Mouse (Mus musculus) limb, embryonic 12.5 days (tissue): ENCODE results near the gene Gm3676. TPM values are rescaled to one million over a fixed set of nuclear protein-coding genes. Genes with fewer than 3 reads are reported as not detected.
"Not testable (repeated sequence)": the region's sequence is repeated elsewhere in the genome, so short reads cannot be mapped to it uniquely, and the experiment has no call there.

ENCODE experiments used
- ATAC-seq: fragments of 200-750 bp; cut with Nextera tagmentation; 2 replicates; pipeline ENCODE4 v1.8.0; 2017; ENCODE audit warnings: low read depth, moderate TSS enrichment; ENCODE audit not compliant: insufficient number of reproducible peaks, insufficient read depth, low FRiP score, low TSS enrichment
- H3K27ac ChIP-seq: fragments of 300-500 bp; sonication (generic); 2 replicates; pipeline ENCODE4 v1.5.1; 2016; ENCODE audit warnings: mild to moderate bottlenecking, moderate library complexity
- H3K27me3 ChIP-seq: fragments of 300-500 bp; sonication (generic); 2 replicates; pipeline ENCODE4 v1.6.1; 2016; ENCODE audit warnings: mild to moderate bottlenecking, moderate library complexity
- H3K36me3 ChIP-seq: fragments of 300-500 bp; sonication (generic); 2 replicates; pipeline ENCODE4 v1.6.1; 2016; ENCODE audit warnings: mild to moderate bottlenecking, moderate library complexity
- H3K4me1 ChIP-seq: fragments of 300-500 bp; sonication (generic); replicated peaks from 2 replicates; pipeline ENCODE4 v1.6.1; 2016
- H3K4me2 ChIP-seq: fragments of 300-500 bp; sonication (generic); 2 replicates; pipeline ENCODE4 v1.6.1; 2016; ENCODE audit warnings: mild to moderate bottlenecking, moderate library complexity
- H3K4me3 ChIP-seq: fragments of 300-500 bp; sonication (generic); replicated peaks from 2 replicates; pipeline ENCODE4 v1.5.1; 2016; ENCODE audit warnings: mild to moderate bottlenecking
- H3K9ac ChIP-seq: fragments of 300-500 bp; sonication (generic); replicated peaks from 2 replicates; pipeline ENCODE4 v1.6.1; 2016; ENCODE audit warnings: mild to moderate bottlenecking, moderate library complexity
- H3K9me3 ChIP-seq: fragments of 300-500 bp; sonication (generic); 2 replicates; pipeline ENCODE4 v1.6.1; 2016; ENCODE audit warnings: mild to moderate bottlenecking, moderate library complexity
- WGBS: fragments of 180-500 bp; shearing (Covaris S2); methylation state at CpG from one replicate; pipeline ENCODE4 v1.1.7; 2016; 5-methylcytosine and 5-hydroxymethylcytosine counted together
- polyA plus RNA-seq: library from polyadenylated mRNA; unstranded; fragments of >200 nt; fragmentation: Nextera tagmentation; extraction: Ambion mirVana; gene quantifications from 2 replicates; pipeline ENCODE4 v1.2.1, GENCODE M21; 2016

The Gm3676 gene
- polyA plus RNA-seq: not detected in 2 replicates

GRCm38 (mm10) chr14:41646387-41646786, at the start of gene Gm3676:
Gm3676 (minus strand) TSS chr14:41646487.
- no CpG with 5 or more reads among the region's 1 CpGs for WGBS
- H3K36me3 ChIP-seq, H3K9me3 ChIP-seq, H3K27ac ChIP-seq, H3K4me2 ChIP-seq, H3K9ac ChIP-seq, H3K4me3 ChIP-seq, H3K27me3 ChIP-seq, ATAC-seq, H3K4me1 ChIP-seq: not testable (repeated sequence)

GRCm38 (mm10) chr14:41648176-41648575, 1.9 kb upstream of the Gm3676 start:
- 85% methylated on average over 2 of the region's 2 CpGs for WGBS
- H3K9me3 ChIP-seq, H3K36me3 ChIP-seq, ATAC-seq, H3K4me2 ChIP-seq, H3K9ac ChIP-seq, H3K4me1 ChIP-seq, H3K4me3 ChIP-seq, H3K27ac ChIP-seq, H3K27me3 ChIP-seq: not testable (repeated sequence)

GRCm38 (mm10) chr14:41630144-41630543, 16.1 kb downstream of the Gm3676 start:
- WGBS: 98% methylated on average over 9 of the region's 11 CpGs
- ATAC-seq: not testable (repeated sequence)

GRCm38 (mm10) chr14:41624512-41624911, 21.8 kb downstream of the Gm3676 start, which contains the start of gene Gm3072:
Gm3072 (minus strand) TSS chr14:41624612.
- not testable (repeated sequence) for H3K9me3 ChIP-seq, H3K27me3 ChIP-seq, H3K4me2 ChIP-seq, H3K36me3 ChIP-seq, ATAC-seq, H3K9ac ChIP-seq, H3K4me1 ChIP-seq, H3K4me3 ChIP-seq, H3K27ac ChIP-seq
- WGBS: 73% methylated on average over 1 of the region's 2 CpGs

More at GRCm38 (mm10) chr14:41630144-41630543, 16.1 kb downstream of the Gm3676 start:
- H3K9me3 ChIP-seq, H3K4me1 ChIP-seq, H3K27ac ChIP-seq, H3K36me3 ChIP-seq, H3K4me2 ChIP-seq, H3K27me3 ChIP-seq, H3K4me3 ChIP-seq, H3K9ac ChIP-seq: not testable (repeated sequence)

- WGBS: 92% methylated on average over 5 of the region's 5 CpGs
Observed at GRCm38 (mm10) chr14:41622535-41622934, 23.8 kb downstream of the Gm3676 start.

GRCm38 (mm10) chr14:41610690-41611089, 35.6 kb downstream of the Gm3676 start:
- 81% methylated on average over 1 of the region's 1 CpGs for WGBS
- not testable (repeated sequence) for H3K4me3 ChIP-seq, H3K9me3 ChIP-seq, ATAC-seq, H3K36me3 ChIP-seq, H3K4me2 ChIP-seq, H3K9ac ChIP-seq, H3K4me1 ChIP-seq, H3K27me3 ChIP-seq, H3K27ac ChIP-seq

More at GRCm38 (mm10) chr14:41622535-41622934, 23.8 kb downstream of the Gm3676 start:
- not testable (repeated sequence) for H3K27me3 ChIP-seq, H3K9ac ChIP-seq, H3K36me3 ChIP-seq, H3K4me2 ChIP-seq, H3K4me1 ChIP-seq, H3K27ac ChIP-seq, ATAC-seq, H3K9me3 ChIP-seq, H3K4me3 ChIP-seq

- not testable (repeated sequence) for H3K4me3 ChIP-seq, H3K9me3 ChIP-seq, H3K36me3 ChIP-seq, H3K27ac ChIP-seq, H3K9ac ChIP-seq, H3K4me1 ChIP-seq, H3K27me3 ChIP-seq, H3K4me2 ChIP-seq, ATAC-seq
- 94% methylated on average over 15 of the region's 15 CpGs for WGBS
Observed at GRCm38 (mm10) chr14:41600935-41601334, 45.4 kb downstream of the Gm3676 start.

Other genes with a start within 250 kb of the Gm3676 start
- gene Gm6482, start 238.2 kb downstream of the Gm3676 start, polyA plus RNA-seq: not detected in 2 replicates
- gene Gm7954, start 193.0 kb downstream of the Gm3676 start, polyA plus RNA-seq: not detected in 2 replicates
- not detected in 2 replicates for gene Gm3486, start 157.0 kb downstream of the Gm3676 start, polyA plus RNA-seq
- gene Gm7970, start 90.9 kb downstream of the Gm3676 start, polyA plus RNA-seq: not detected in 2 replicates
- gene 1700049E17Rik2, start 73.3 kb downstream of the Gm3676 start, polyA plus RNA-seq: not detected in 2 replicates
- gene Gm3072, start 21.9 kb downstream of the Gm3676 start, polyA plus RNA-seq: not detected in 2 replicates
- not detected in 2 replicates for gene Gm8068, start 55.4 kb upstream of the Gm3676 start, polyA plus RNA-seq
- not detected in 2 replicates for gene Gm7929, start 104.1 kb upstream of the Gm3676 start, polyA plus RNA-seq
- gene Gm47189, start 126.0 kb upstream of the Gm3676 start, polyA plus RNA-seq: not detected in 2 replicates